Mouse (Mus musculus): Measurements from ENCODE around the gene Tnfrsf25. TPM values are rescaled to one million over a fixed set of nuclear protein-coding genes. Genes with fewer than 3 reads are reported as not detected.
A peak's percentile ranks its signal among the peaks of the same experiment; 100 is the strongest.

Gene Tnfrsf25
- polyA plus RNA-seq (2015; fragmentation: Nextera tagmentation; extraction: Ambion mirVana), result 0.73 and 0.80 TPM in 2 replicates

GRCm38 (mm10) chr4:152115921-152116612 lies at the start of gene Tnfrsf25:
Gene Tnfrsf25, plus strand, starts transcription at chr4:152115934.
- H3K9ac ChIP-seq, result peak within 1 kb of the TSS; percentile 58
- no peak for ATAC-seq (ENCODE audit: extremely low read depth, insufficient number of reproducible peaks, low FRiP score, low TSS enrichment)
- peaks cover 38% of the 10 kb centered on the region for H3K4me1 ChIP-seq
- H3K4me3 ChIP-seq, result peak within 1 kb of the TSS; percentile 38
- H3K27me3 ChIP-seq (replicated peaks), result peaks cover 90% of the 10 kb centered on the region
- no peak within 1 kb of the TSS for H3K27ac ChIP-seq (replicated peaks)
- H3K4me2 ChIP-seq, result peak within 1 kb of the TSS; percentile 66
- 2% methylated on average over 30 of the region's 30 CpGs for WGBS
- peaks cover 41% of the 10 kb centered on the region for H3K36me3 ChIP-seq
- no peaks in the 10 kb centered on the region for H3K9me3 ChIP-seq

GRCm38 (mm10) chr4:152067280-152067679 lies 48.5 kb upstream of the Tnfrsf25 start:
- peaks cover 4% of the 10 kb centered on the region; the same call in 1 of the 2 replicates for H3K36me3 ChIP-seq
- H3K9ac ChIP-seq, result no peak overlapping the region
- no peak overlapping the region for H3K4me3 ChIP-seq
- no peak overlapping the region for H3K27ac ChIP-seq (replicated peaks)
- no peaks in the 10 kb centered on the region for H3K9me3 ChIP-seq
- H3K4me2 ChIP-seq, result no peak overlapping the region
- no peaks in the 10 kb centered on the region for H3K27me3 ChIP-seq (replicated peaks)
- no peak for ATAC-seq (ENCODE audit: extremely low read depth, insufficient number of reproducible peaks, low FRiP score, low TSS enrichment)
- H3K4me1 ChIP-seq, result peaks cover 12% of the 10 kb centered on the region

GRCm38 (mm10) chr4:152068166-152068724 lies 47.5 kb upstream of the Tnfrsf25 start:
- Histone ChIP-seq H3K36me3 (no peaks in the 10 kb centered on the region), H3K9ac (no peak overlapping the region), H3K9me3 (no peaks in the 10 kb centered on the region), H3K4me2 (no peak overlapping the region), H3K27me3 (replicated peaks) (no peaks in the 10 kb centered on the region), H3K4me1 (peaks cover 15% of the 10 kb centered on the region), H3K4me3 (no peak overlapping the region), H3K27ac (replicated peaks) (no peak overlapping the region)
- 78% methylated on average over 6 of the region's 6 CpGs for WGBS
- no peak for ATAC-seq (ENCODE audit: extremely low read depth, insufficient number of reproducible peaks, low FRiP score, low TSS enrichment)

GRCm38 (mm10) chr4:152069245-152069644 lies 46.5 kb upstream of the Tnfrsf25 start:
- no peak overlapping the region for H3K27ac ChIP-seq (replicated peaks)
- ATAC-seq (ENCODE audit: extremely low read depth, insufficient number of reproducible peaks, low FRiP score, low TSS enrichment), result no peak
- H3K9ac ChIP-seq, result no peak overlapping the region
- H3K4me3 ChIP-seq, result no peak overlapping the region
- H3K4me1 ChIP-seq, result peaks cover 15% of the 10 kb centered on the region
- no peak overlapping the region for H3K4me2 ChIP-seq
- H3K36me3 ChIP-seq, result no peaks in the 10 kb centered on the region
- WGBS, result 77% methylated on average over 3 of the region's 3 CpGs
- no peaks in the 10 kb centered on the region for H3K9me3 ChIP-seq
- no peaks in the 10 kb centered on the region for H3K27me3 ChIP-seq (replicated peaks)

GRCm38 (mm10) chr4:152070494-152071396 lies 45.0 kb upstream of the Tnfrsf25 start:
- WGBS, result 69% methylated on average over 11 of the region's 11 CpGs
- Histone ChIP-seq H3K9me3 (no peaks in the 10 kb centered on the region), H3K9ac (no peak overlapping the region), H3K36me3 (no peaks in the 10 kb centered on the region), H3K27me3 (replicated peaks) (no peaks in the 10 kb centered on the region), H3K4me2 (no peak overlapping the region), H3K4me3 (no peak overlapping the region), H3K4me1 (peaks cover 15% of the 10 kb centered on the region), H3K27ac (replicated peaks) (no peak overlapping the region)
- no peak for ATAC-seq (ENCODE audit: extremely low read depth, insufficient number of reproducible peaks, low FRiP score, low TSS enrichment)

- H3K27me3 ChIP-seq (replicated peaks), result no peaks in the 10 kb centered on the region
- no peak within 1 kb of the TSS for H3K4me3 ChIP-seq
- no peaks in the 10 kb centered on the region for H3K36me3 ChIP-seq
- H3K9ac ChIP-seq, result peak within 1 kb of the TSS; percentile 28; the same call in 1 of the 2 replicates
- H3K9me3 ChIP-seq, result no peaks in the 10 kb centered on the region
- ATAC-seq (ENCODE audit: extremely low read depth, insufficient number of reproducible peaks, low FRiP score, low TSS enrichment), result no peak
- H3K27ac ChIP-seq (replicated peaks), result 0 out of 2 replicates have a peak within 1 kb of the TSS, but pooled peaks have one; percentile 5
- H3K4me1 ChIP-seq, result peaks cover 15% of the 10 kb centered on the region
- 58% methylated on average over 10 of the region's 10 CpGs for WGBS
- no peak within 1 kb of the TSS for H3K4me2 ChIP-seq
Observed at GRCm38 (mm10) chr4:152072121-152072601, 43.6 kb upstream of the Tnfrsf25 start, which contains the start of gene Plekhg5. Gene Plekhg5, plus strand, starts transcription at chr4:152072498.

GRCm38 (mm10) chr4:152072655-152073054 lies 43.1 kb upstream of the Tnfrsf25 start:
- H3K9me3 ChIP-seq, result no peaks in the 10 kb centered on the region
- H3K27ac ChIP-seq (replicated peaks), result no peak overlapping the region
- H3K4me1 ChIP-seq, result peaks cover 15% of the 10 kb centered on the region
- 64% methylated on average over 10 of the region's 10 CpGs for WGBS
- H3K36me3 ChIP-seq, result no peaks in the 10 kb centered on the region
- ATAC-seq (ENCODE audit: extremely low read depth, insufficient number of reproducible peaks, low FRiP score, low TSS enrichment), result no peak
- no peak overlapping the region for H3K4me3 ChIP-seq
- H3K4me2 ChIP-seq, result no peak overlapping the region
- H3K27me3 ChIP-seq (replicated peaks), result no peaks in the 10 kb centered on the region
- peak overlapping the region; percentile 28; the same call in 1 of the 2 replicates for H3K9ac ChIP-seq

GRCm38 (mm10) chr4:152073715-152074114 lies 42.0 kb upstream of the Tnfrsf25 start:
- H3K27me3 ChIP-seq (replicated peaks), result no peaks in the 10 kb centered on the region
- peaks cover 15% of the 10 kb centered on the region for H3K4me1 ChIP-seq
- no peak overlapping the region for H3K9ac ChIP-seq
- no peak overlapping the region for H3K4me3 ChIP-seq
- ATAC-seq (ENCODE audit: extremely low read depth, insufficient number of reproducible peaks, low FRiP score, low TSS enrichment), result no peak
- no peak overlapping the region for H3K4me2 ChIP-seq
- no peaks in the 10 kb centered on the region for H3K9me3 ChIP-seq
- 77% methylated on average over 6 of the region's 6 CpGs for WGBS
- no peaks in the 10 kb centered on the region for H3K36me3 ChIP-seq
- 0 out of 2 replicates have a peak overlapping the region, but pooled peaks have one; percentile 5 for H3K27ac ChIP-seq (replicated peaks)

- Histone ChIP-seq H3K36me3 (no peaks in the 10 kb centered on the region), H3K4me1 (peaks cover 15% of the 10 kb centered on the region)
Observed at GRCm38 (mm10) chr4:152074548-152074947, 41.2 kb upstream of the Tnfrsf25 start.

GRCm38 (mm10) chr4:152077191-152077590 lies 38.5 kb upstream of the Tnfrsf25 start:
- no peaks in the 10 kb centered on the region for H3K27me3 ChIP-seq (replicated peaks)
- peaks cover 7% of the 10 kb centered on the region for H3K4me1 ChIP-seq
- H3K4me2 ChIP-seq, result no peak overlapping the region
- no peak overlapping the region for H3K9ac ChIP-seq
- H3K27ac ChIP-seq (replicated peaks), result no peak overlapping the region
- no peak for ATAC-seq (ENCODE audit: extremely low read depth, insufficient number of reproducible peaks, low FRiP score, low TSS enrichment)
- H3K36me3 ChIP-seq, result no peaks in the 10 kb centered on the region
- H3K4me3 ChIP-seq, result no peak overlapping the region
- 80% methylated on average over 9 of the region's 9 CpGs for WGBS
- H3K9me3 ChIP-seq, result no peaks in the 10 kb centered on the region

More at GRCm38 (mm10) chr4:152074548-152074947, 41.2 kb upstream of the Tnfrsf25 start:
- no peak overlapping the region for H3K4me2 ChIP-seq
- no peak overlapping the region for H3K9ac ChIP-seq
- H3K27me3 ChIP-seq (replicated peaks), result no peaks in the 10 kb centered on the region
- no peaks in the 10 kb centered on the region for H3K9me3 ChIP-seq
- H3K4me3 ChIP-seq, result no peak overlapping the region
- H3K27ac ChIP-seq (replicated peaks), result no peak overlapping the region
- WGBS, result 75% methylated on average over 9 of the region's 9 CpGs
- ATAC-seq (ENCODE audit: extremely low read depth, insufficient number of reproducible peaks, low FRiP score, low TSS enrichment), result no peak

GRCm38 (mm10) chr4:152078105-152078530 lies 37.6 kb upstream of the Tnfrsf25 start:
- no peak overlapping the region for H3K27ac ChIP-seq (replicated peaks)
- no peak overlapping the region for H3K4me3 ChIP-seq
- no peaks in the 10 kb centered on the region for H3K4me1 ChIP-seq
- no peaks in the 10 kb centered on the region for H3K36me3 ChIP-seq
- H3K4me2 ChIP-seq, result no peak overlapping the region
- ATAC-seq (ENCODE audit: extremely low read depth, insufficient number of reproducible peaks, low FRiP score, low TSS enrichment), result no peak
- no peaks in the 10 kb centered on the region for H3K27me3 ChIP-seq (replicated peaks)
- 87% methylated on average over 10 of the region's 10 CpGs for WGBS
- H3K9ac ChIP-seq, result no peak overlapping the region
- H3K9me3 ChIP-seq, result no peaks in the 10 kb centered on the region

Measured in heart, embryonic 13.5 days (tissue).